Mouse (Mus musculus) sigmoid colon, adult 10 weeks (tissue): Measurements from ENCODE around the gene Ptges3. TPM values are rescaled to one million over a fixed set of nuclear protein-coding genes. Genes with fewer than 3 reads are reported as not detected.

Experiments used
- polyA plus RNA-seq: library from polyadenylated mRNA; stranded (reverse); fragments of 350-450 nt; fragmentation: Illumina TruSeq; extraction: RNeasy Lipid Tissue Mini Kit (QIAGEN cat#74804); gene quantifications from one replicate; pipeline ENCODE4 v1.2.3, GENCODE M21; 2014; ENCODE audit warnings: low read depth, low replicate concordance

Ptges3 gene
- polyA plus RNA-seq: 298 TPM

GRCm38 (mm10) chr10:128058601-128059151 lies at the start of gene Ptges3:
Gene Ptges3, plus strand, starts transcription at chr10:128058954.

GRCm38 (mm10) chr10:128015068-128015934 lies 43.5 kb upstream of the Ptges3 start, which contains the start of gene Prim1:
Gene Prim1, plus strand, starts transcription at chr10:128015168.

GRCm38 (mm10) chr10:128082880-128083421 lies 24.2 kb downstream of the Ptges3 start, which contains the start of gene Atp5b:
Gene Atp5b, plus strand, starts transcription at chr10:128083273.

GRCm38 (mm10) chr10:128091564-128092505 lies 33.1 kb downstream of the Ptges3 start, which contains the start of gene Baz2a:
Gene Baz2a, plus strand, starts transcription at chr10:128091577.

Other genes with a start within 250 kb of the Ptges3 start
- 1.1 TPM for gene Rdh19, start 209.0 kb upstream of the Ptges3 start, polyA plus RNA-seq
- gene Rdh16f2, start 192.5 kb upstream of the Ptges3 start, polyA plus RNA-seq: 0.47 TPM
- gene Rdh7, start 170.1 kb upstream of the Ptges3 start, polyA plus RNA-seq: not detected
- not detected for gene Sdr9c7, start 160.4 kb upstream of the Ptges3 start, polyA plus RNA-seq
- gene Hsd17b6, start 51.3 kb upstream of the Ptges3 start, polyA plus RNA-seq: not detected
- 31.4 TPM for gene Prim1, start 43.8 kb upstream of the Ptges3 start, polyA plus RNA-seq
- gene Naca, start 23.4 kb upstream of the Ptges3 start, polyA plus RNA-seq: 1,156 TPM
- gene Atp5b, start 24.3 kb downstream of the Ptges3 start, polyA plus RNA-seq: 826 TPM
- 27.2 TPM for gene Baz2a, start 32.6 kb downstream of the Ptges3 start, polyA plus RNA-seq
- gene Rbms2, start 121.3 kb downstream of the Ptges3 start, polyA plus RNA-seq: 12.4 TPM
- gene Gls2, start 135.5 kb downstream of the Ptges3 start, polyA plus RNA-seq: not detected
- gene Spryd4, start 152.9 kb downstream of the Ptges3 start, polyA plus RNA-seq: 10.5 TPM
- not detected for gene Mip, start 166.9 kb downstream of the Ptges3 start, polyA plus RNA-seq
- gene Timeless, start 173.1 kb downstream of the Ptges3 start, polyA plus RNA-seq: 2.0 TPM
- gene Apon, start 195.1 kb downstream of the Ptges3 start, polyA plus RNA-seq: not detected
- not detected for gene Apof, start 209.7 kb downstream of the Ptges3 start, polyA plus RNA-seq
- 13.9 TPM for gene Stat2, start 211.6 kb downstream of the Ptges3 start, polyA plus RNA-seq
- 0.76 TPM for gene Il23a, start 239.8 kb downstream of the Ptges3 start, polyA plus RNA-seq
- gene Pan2, start 244.4 kb downstream of the Ptges3 start, polyA plus RNA-seq: 14.1 TPM